Mouse (Mus musculus) urinary bladder, postnatal 10 days (tissue): ENCODE measurements around the gene Maml2.

Experiments
- DNase-seq: peaks from one replicate; pipeline ENCODE4 v3.0.0; 2022; ENCODE audit warnings: low spot score

Gene Maml2

GRCm38 (mm10) chr9:13616383-13617009, 318.7 kb downstream of the Maml2 start:
- no peak for DNase-seq

GRCm38 (mm10) chr9:13620794-13621193, 323.0 kb downstream of the Maml2 start:
- no peak for DNase-seq

- no peak for DNase-seq
These were observed 324.2 kb downstream of the Maml2 start for GRCm38 (mm10) chr9:13621941-13622340.

- DNase-seq, result no peak
These were observed 324.7 kb downstream of the Maml2 start for GRCm38 (mm10) chr9:13622426-13622825.

GRCm38 (mm10) chr9:13623892-13624422, 326.2 kb downstream of the Maml2 start:
- no peak for DNase-seq

- no peak for DNase-seq
These were observed 327.0 kb downstream of the Maml2 start for GRCm38 (mm10) chr9:13624780-13625179.

- DNase-seq, result no peak
These were observed 327.5 kb downstream of the Maml2 start for GRCm38 (mm10) chr9:13625215-13625614.

- no peak for DNase-seq
These were observed 328.7 kb downstream of the Maml2 start for GRCm38 (mm10) chr9:13626480-13626879.

GRCm38 (mm10) chr9:13633371-13633770, 335.6 kb downstream of the Maml2 start:
- no peak for DNase-seq

- DNase-seq, result no peak
These were observed 341.9 kb downstream of the Maml2 start for GRCm38 (mm10) chr9:13639655-13640054.

- no peak for DNase-seq
These were observed 347.4 kb downstream of the Maml2 start for GRCm38 (mm10) chr9:13645153-13645552.

- DNase-seq, result no peak
These were observed 353.3 kb downstream of the Maml2 start for GRCm38 (mm10) chr9:13651065-13651464.

- no peak for DNase-seq
These were observed 354.1 kb downstream of the Maml2 start for GRCm38 (mm10) chr9:13651828-13652227.

- no peak for DNase-seq
These were observed 354.7 kb downstream of the Maml2 start for GRCm38 (mm10) chr9:13652389-13652877.

- no peak for DNase-seq
These were observed 355.2 kb downstream of the Maml2 start for GRCm38 (mm10) chr9:13652917-13653316.

- no peak for DNase-seq
These were observed 364.2 kb downstream of the Maml2 start for GRCm38 (mm10) chr9:13661768-13662623.

- no peak for DNase-seq
These were observed 367.8 kb downstream of the Maml2 start for GRCm38 (mm10) chr9:13665487-13665969.

- DNase-seq, result no peak
These were observed 370.2 kb downstream of the Maml2 start for GRCm38 (mm10) chr9:13667955-13668354.

GRCm38 (mm10) chr9:13668742-13669141, 371.0 kb downstream of the Maml2 start:
- no peak for DNase-seq

GRCm38 (mm10) chr9:13671125-13671769, 373.5 kb downstream of the Maml2 start:
- DNase-seq, result no peak

GRCm38 (mm10) chr9:13673304-13673703, 375.5 kb downstream of the Maml2 start:
- no peak for DNase-seq

- DNase-seq, result no peak
These were observed 380.3 kb downstream of the Maml2 start for GRCm38 (mm10) chr9:13678026-13678425.
